Mouse (Mus musculus): ENCODE measurements at regions not wholly inside any gene's neighbourhood (a gene's known extent, or its start where the extent isn't known, plus 50 kb on each side); places are given as distances from the start of the nearest gene placed in this dataset.

DNA sequence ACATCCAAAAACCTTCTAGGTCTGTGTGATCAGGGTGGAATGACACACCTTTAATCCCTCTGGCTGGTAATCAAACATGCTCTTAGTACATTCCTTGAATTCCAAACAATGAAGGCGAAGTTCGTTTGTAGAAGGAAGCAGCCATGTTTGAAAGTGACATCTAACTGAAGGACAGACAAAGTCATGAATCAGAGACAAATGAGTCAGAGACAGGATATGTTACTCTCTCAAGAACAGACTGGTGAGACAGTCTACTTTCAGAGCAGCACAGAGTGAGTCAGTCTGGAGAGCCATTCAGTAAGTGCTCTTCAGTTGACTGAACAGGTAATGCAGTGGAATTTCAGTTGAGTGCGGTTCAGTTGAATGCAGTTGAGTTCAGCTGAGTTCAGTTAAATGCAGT, 150.4 kb downstream of the Cpe start:
- Histone ChIP-seq H3K27ac (replicated peaks) (no peak overlapping the region), H3K4me1 (replicated peaks) (no peaks in the 10 kb centered on the region), H3K36me3 (no peaks in the 10 kb centered on the region), H3K4me2 (no peak overlapping the region), H3K9me3 (peaks cover 9% of the 10 kb centered on the region; the same call in 1 of the 2 replicates), H3K4me3 (no peak overlapping the region), H3K27me3 (no peaks in the 10 kb centered on the region), H3K9ac (no peak overlapping the region)
- WGBS = 89% methylated on average over 3 of the region's 3 CpGs
- no peak for ATAC-seq (ENCODE audit: low read depth)

- no peak overlapping the region for H3K4me3 ChIP-seq
- no peak overlapping the region for H3K4me2 ChIP-seq
- H3K9me3 ChIP-seq = peaks cover 9% of the 10 kb centered on the region; the same call in 1 of the 2 replicates
- H3K27ac ChIP-seq (replicated peaks) = no peak overlapping the region
- no peak overlapping the region for H3K9ac ChIP-seq
- no peaks in the 10 kb centered on the region for H3K36me3 ChIP-seq
- no peaks in the 10 kb centered on the region for H3K4me1 ChIP-seq (replicated peaks)
- H3K27me3 ChIP-seq = no peaks in the 10 kb centered on the region
- 86% methylated on average over 4 of the region's 4 CpGs for WGBS
- no peak for ATAC-seq (ENCODE audit: low read depth)
Measured at GRCm38 (mm10) chr8:64539846-64540472, 152.9 kb downstream of the Cpe start.

DNA sequence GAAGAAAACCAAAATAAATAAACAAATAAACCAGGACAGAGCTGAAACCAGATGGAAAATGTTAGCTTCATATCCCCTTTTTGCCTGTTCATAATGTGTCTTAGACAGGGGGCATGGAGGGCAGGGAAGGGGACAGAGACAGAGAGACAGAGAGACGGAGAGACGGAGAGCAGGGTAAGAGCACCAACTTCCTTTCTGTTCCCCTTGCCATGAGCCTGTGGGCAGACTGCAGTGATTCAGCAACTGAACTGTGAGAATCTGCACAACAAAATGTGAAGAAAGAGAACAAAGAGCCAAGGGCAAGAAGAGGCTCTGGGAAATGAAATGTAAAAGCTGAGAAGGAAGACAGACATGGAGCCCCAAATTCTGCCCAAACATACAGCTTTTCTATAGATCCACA, 161.1 kb downstream of the Cpe start:
- ATAC-seq (ENCODE audit: low read depth) = no peak
- Histone ChIP-seq H3K4me3 (no peak overlapping the region), H3K9ac (no peak overlapping the region), H3K36me3 (no peaks in the 10 kb centered on the region), H3K9me3 (no peaks in the 10 kb centered on the region), H3K4me2 (no peak overlapping the region), H3K27ac (replicated peaks) (no peak overlapping the region), H3K27me3 (no peaks in the 10 kb centered on the region), H3K4me1 (replicated peaks) (no peaks in the 10 kb centered on the region)
- 98% methylated on average over 2 of the region's 2 CpGs for WGBS

GRCm38 (mm10) chr8:64522441-64523102, 170.3 kb downstream of the Cpe start:
- H3K27me3 ChIP-seq = no peaks in the 10 kb centered on the region
- H3K9ac ChIP-seq = no peak overlapping the region
- H3K4me3 ChIP-seq = no peak overlapping the region
- H3K9me3 ChIP-seq = no peaks in the 10 kb centered on the region
- WGBS = 82% methylated on average over 8 of the region's 8 CpGs
- no peak for ATAC-seq (ENCODE audit: low read depth)
- no peaks in the 10 kb centered on the region for H3K36me3 ChIP-seq
- H3K27ac ChIP-seq (replicated peaks) = no peak overlapping the region
- no peak overlapping the region for H3K4me2 ChIP-seq
- no peaks in the 10 kb centered on the region for H3K4me1 ChIP-seq (replicated peaks)

DNA sequence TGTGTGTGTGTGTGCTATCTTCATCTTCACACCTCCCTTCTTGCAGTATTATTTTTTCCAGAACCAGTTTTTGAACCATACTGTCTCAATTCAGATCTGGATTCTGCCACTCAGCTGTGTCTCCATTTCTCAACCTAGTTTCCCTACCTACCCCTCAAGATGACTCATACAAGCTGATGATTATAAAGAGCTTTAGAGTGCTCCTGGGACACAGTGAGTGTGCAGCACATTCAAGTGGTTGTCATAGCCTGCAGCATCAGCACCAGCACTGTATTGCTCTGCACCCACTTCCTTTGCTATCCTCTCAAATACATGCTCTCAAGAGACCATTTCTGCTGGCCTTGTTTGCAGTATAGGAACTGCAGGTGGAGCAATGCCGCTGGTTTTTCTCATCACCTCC, 173.2 kb downstream of the Cpe start:
- no peak for ATAC-seq (ENCODE audit: low read depth)
- Histone ChIP-seq H3K9ac (no peak overlapping the region), H3K4me3 (no peak overlapping the region), H3K9me3 (no peaks in the 10 kb centered on the region), H3K4me2 (no peak overlapping the region), H3K27ac (replicated peaks) (no peak overlapping the region), H3K4me1 (replicated peaks) (no peaks in the 10 kb centered on the region), H3K27me3 (no peaks in the 10 kb centered on the region), H3K36me3 (no peaks in the 10 kb centered on the region)
- WGBS = 62% methylated on average over 1 of the region's 1 CpGs

GRCm38 (mm10) chr8:64515923-64516322, 176.9 kb downstream of the Cpe start:
- no peak overlapping the region for H3K9ac ChIP-seq
- no peak overlapping the region for H3K4me2 ChIP-seq
- H3K27ac ChIP-seq (replicated peaks) = no peak overlapping the region
- WGBS = 89% methylated on average over 5 of the region's 5 CpGs
- no peaks in the 10 kb centered on the region for H3K36me3 ChIP-seq
- no peak for ATAC-seq (ENCODE audit: low read depth)
- H3K4me1 ChIP-seq (replicated peaks) = no peaks in the 10 kb centered on the region
- 0 out of 2 replicates have a peak, but pooled peaks cover 3% of the 10 kb centered on the region for H3K9me3 ChIP-seq
- H3K27me3 ChIP-seq = no peaks in the 10 kb centered on the region
- no peak overlapping the region for H3K4me3 ChIP-seq

- Histone ChIP-seq H3K4me1 (replicated peaks) (peaks cover 15% of the 10 kb centered on the region), H3K36me3 (no peaks in the 10 kb centered on the region), H3K9me3 (no peaks in the 10 kb centered on the region), H3K27me3 (no peaks in the 10 kb centered on the region), H3K27ac (replicated peaks) (peak overlapping the region; percentile 20), H3K9ac (no peak overlapping the region), H3K4me3 (no peak overlapping the region), H3K4me2 (no peak overlapping the region)
- 42% methylated on average over 6 of the region's 6 CpGs for WGBS
- ATAC-seq (ENCODE audit: low read depth) = peak; percentile 63
Measured at GRCm38 (mm10) chr8:64497281-64498060, 195.4 kb downstream of the Cpe start.

- peak; percentile 36 for ATAC-seq (ENCODE audit: low read depth)
- Histone ChIP-seq H3K36me3 (no peaks in the 10 kb centered on the region), H3K27me3 (no peaks in the 10 kb centered on the region), H3K27ac (replicated peaks) (no peak overlapping the region), H3K9ac (no peak overlapping the region), H3K4me1 (replicated peaks) (peaks cover 15% of the 10 kb centered on the region), H3K9me3 (no peaks in the 10 kb centered on the region), H3K4me3 (no peak overlapping the region), H3K4me2 (peak overlapping the region; percentile 15)
- WGBS = 26% methylated on average over 13 of the region's 14 CpGs
Measured at GRCm38 (mm10) chr8:64496333-64497213, 196.3 kb downstream of the Cpe start.

DNA sequence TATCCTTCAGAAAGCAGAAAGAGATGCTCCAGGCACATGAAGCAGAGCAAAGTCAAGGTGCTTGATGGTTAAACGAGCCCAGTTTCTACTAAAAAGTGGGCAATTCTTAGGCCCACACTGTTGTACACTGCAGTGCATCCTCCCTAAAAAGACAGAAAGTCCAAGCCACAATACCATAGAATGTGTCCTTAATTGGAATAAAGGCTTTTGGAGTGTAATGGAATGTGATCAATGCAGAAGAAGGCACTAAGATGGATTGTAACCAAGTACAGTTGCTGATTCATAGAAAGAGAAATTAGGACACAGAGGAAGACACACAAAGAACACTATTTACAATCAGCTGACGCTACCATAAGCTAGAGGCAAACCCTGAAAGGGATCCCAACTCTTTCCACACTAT, 201.3 kb downstream of the Cpe start:
- peaks cover 5% of the 10 kb centered on the region for H3K4me1 ChIP-seq (replicated peaks)
- H3K4me2 ChIP-seq = no peak overlapping the region
- no peaks in the 10 kb centered on the region for H3K27me3 ChIP-seq
- H3K9me3 ChIP-seq = no peaks in the 10 kb centered on the region
- H3K4me3 ChIP-seq = no peak overlapping the region
- no peak overlapping the region for H3K9ac ChIP-seq
- ATAC-seq (ENCODE audit: low read depth) = no peak
- no peaks in the 10 kb centered on the region for H3K36me3 ChIP-seq
- no peak overlapping the region for H3K27ac ChIP-seq (replicated peaks)
- WGBS = 89% methylated on average over 2 of the region's 2 CpGs

- no peaks in the 10 kb centered on the region for H3K4me1 ChIP-seq (replicated peaks)
- no peak overlapping the region for H3K9ac ChIP-seq
- H3K9me3 ChIP-seq = no peaks in the 10 kb centered on the region
- ATAC-seq (ENCODE audit: low read depth) = no peak
- WGBS = 73% methylated on average over 3 of the region's 3 CpGs
- H3K4me2 ChIP-seq = no peak overlapping the region
- H3K27me3 ChIP-seq = no peaks in the 10 kb centered on the region
- no peak overlapping the region for H3K27ac ChIP-seq (replicated peaks)
- no peak overlapping the region for H3K4me3 ChIP-seq
- H3K36me3 ChIP-seq = no peaks in the 10 kb centered on the region
Measured at GRCm38 (mm10) chr8:64488057-64488456, 204.8 kb downstream of the Cpe start.

GRCm38 (mm10) chr8:64473276-64473675, 219.6 kb downstream of the Cpe start:
- Histone ChIP-seq H3K9ac (no peak overlapping the region), H3K27me3 (no peaks in the 10 kb centered on the region), H3K4me3 (no peak overlapping the region), H3K4me1 (replicated peaks) (no peaks in the 10 kb centered on the region), H3K4me2 (no peak overlapping the region), H3K9me3 (no peaks in the 10 kb centered on the region), H3K27ac (replicated peaks) (no peak overlapping the region), H3K36me3 (no peaks in the 10 kb centered on the region)
- ATAC-seq (ENCODE audit: low read depth) = no peak

DNA sequence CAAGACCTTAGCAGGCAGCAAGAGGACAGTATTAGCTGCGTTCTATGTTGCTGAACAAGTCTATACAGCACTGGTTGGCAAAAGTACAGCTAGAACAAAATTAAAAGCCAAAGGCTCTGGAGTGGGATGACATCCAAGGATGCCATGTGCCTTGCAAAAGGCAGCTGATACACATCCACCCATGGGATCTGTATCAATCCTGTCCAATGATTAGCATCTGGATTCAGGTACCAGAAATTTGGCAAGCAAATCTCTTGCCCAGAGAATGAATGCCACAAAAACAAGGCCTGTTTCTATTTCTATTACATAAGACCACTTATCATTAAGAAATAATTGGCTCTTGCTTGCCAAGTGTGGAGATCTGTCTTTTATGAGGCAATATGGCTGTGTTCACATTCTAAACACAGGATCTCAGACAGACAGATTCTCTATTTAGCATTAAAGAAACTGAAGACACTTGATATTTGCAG, 220.0 kb downstream of the Cpe start:
- H3K4me3 ChIP-seq = no peak overlapping the region
- 83% methylated on average over 1 of the region's 1 CpGs for WGBS
- H3K4me2 ChIP-seq = no peak overlapping the region
- no peak for ATAC-seq (ENCODE audit: low read depth)
- H3K9me3 ChIP-seq = no peaks in the 10 kb centered on the region
- H3K27ac ChIP-seq (replicated peaks) = no peak overlapping the region
- no peaks in the 10 kb centered on the region for H3K36me3 ChIP-seq
- H3K27me3 ChIP-seq = no peaks in the 10 kb centered on the region
- no peak overlapping the region for H3K9ac ChIP-seq
- no peaks in the 10 kb centered on the region for H3K4me1 ChIP-seq (replicated peaks)
